Mouse (Mus musculus): ENCODE results near the gene Anks6.

DNA sequence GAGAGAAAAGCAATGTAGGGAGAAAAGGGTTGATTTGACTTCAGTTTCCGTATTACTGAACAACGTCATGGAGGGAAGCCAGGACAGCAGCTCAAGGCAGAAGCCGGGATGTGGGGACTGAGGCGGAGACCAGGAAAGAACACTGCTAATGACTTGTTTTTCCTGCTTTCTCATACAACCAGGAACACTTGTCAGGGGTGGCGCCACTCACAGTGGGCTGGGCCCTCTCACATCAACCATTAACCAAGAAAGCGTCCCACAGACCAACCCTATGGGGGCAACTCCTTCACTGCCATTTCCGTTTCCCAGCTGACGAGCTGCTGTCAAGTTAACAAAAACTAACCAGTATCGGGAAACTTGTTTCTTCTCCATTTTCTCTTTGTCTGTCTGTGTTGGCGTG, 83.9 kb downstream of the Anks6 start:
- TF ChIP-seq POLR2A (IDR thresholded peaks at IDR 0.05; ENCODE audit: insufficient read depth, low read length) = no peak
- TF ChIP-seq CTCF (IDR thresholded peaks at IDR 0.05; ENCODE audit: low read depth, low read length) = no peak
